Mouse (Mus musculus) lung, adult 18-20 months (tissue): ENCODE measurements around the gene 1700061G19Rik.

Experiments used
- DNase-seq, 2 experiments: peaks; one replicate each; pipeline ENCODE4 v3.0.0; 2022; ENCODE audit warnings: mixed read lengths in 2 of 2

1700061G19Rik gene

GRCm38 (mm10) chr17:56874936-56875651, at the start of gene 1700061G19Rik:
TSS of gene 1700061G19Rik (plus strand) at chr17:56875477.
- no peak for DNase-seq

- DNase-seq, result no peak
Observed at GRCm38 (mm10) chr17:56826718-56827117, 48.6 kb upstream of the 1700061G19Rik start.

GRCm38 (mm10) chr17:56829171-56829570, 46.1 kb upstream of the 1700061G19Rik start:
- no peak for DNase-seq

GRCm38 (mm10) chr17:56829795-56830194, 45.5 kb upstream of the 1700061G19Rik start:
- DNase-seq, result no peak

- peak in 1 of 2 experiments; percentile 39 for DNase-seq
Observed at GRCm38 (mm10) chr17:56830411-56831110, 44.7 kb upstream of the 1700061G19Rik start, which contains the start of gene Rfx2. TSS of gene Rfx2 (minus strand) at chr17:56831013.

DNA sequence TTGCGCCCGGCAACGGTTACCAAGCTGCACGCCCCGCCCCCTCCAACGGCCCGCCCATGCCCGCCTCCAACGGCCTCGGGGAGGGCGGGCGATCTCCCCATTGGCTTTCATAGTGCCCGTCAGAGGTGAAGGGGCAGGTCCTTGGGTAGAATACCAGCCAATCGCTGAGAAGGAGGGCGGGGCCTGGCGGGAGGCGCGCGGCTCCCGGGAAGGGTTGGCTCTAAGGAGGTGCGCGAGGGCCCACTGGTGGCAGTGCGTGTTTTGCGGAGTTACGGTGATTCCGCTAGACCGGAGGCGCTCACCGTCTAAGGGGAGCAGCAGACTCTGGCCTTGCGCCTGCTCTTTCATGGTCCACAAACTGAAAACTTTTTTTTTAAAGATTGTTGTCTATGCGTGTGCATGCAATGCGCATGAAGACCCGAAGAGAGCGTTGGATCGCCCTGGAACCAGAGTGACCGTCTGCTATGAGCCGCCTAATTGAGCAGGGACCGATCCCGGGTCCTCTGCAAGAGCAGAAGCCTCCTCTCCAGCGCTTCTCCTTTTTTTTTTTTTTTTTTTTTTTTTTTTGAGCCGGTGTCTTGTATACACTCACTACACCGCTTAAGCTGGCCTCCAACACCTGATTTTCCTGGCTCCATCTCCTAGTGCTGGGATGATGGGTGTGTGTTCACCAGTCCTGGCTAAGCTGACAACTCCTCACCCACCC, 44.0 kb upstream of the 1700061G19Rik start:
- peak; percentile 98 to 99 for DNase-seq

GRCm38 (mm10) chr17:56832918-56833317, 42.4 kb upstream of the 1700061G19Rik start:
- no peak for DNase-seq

DNA sequence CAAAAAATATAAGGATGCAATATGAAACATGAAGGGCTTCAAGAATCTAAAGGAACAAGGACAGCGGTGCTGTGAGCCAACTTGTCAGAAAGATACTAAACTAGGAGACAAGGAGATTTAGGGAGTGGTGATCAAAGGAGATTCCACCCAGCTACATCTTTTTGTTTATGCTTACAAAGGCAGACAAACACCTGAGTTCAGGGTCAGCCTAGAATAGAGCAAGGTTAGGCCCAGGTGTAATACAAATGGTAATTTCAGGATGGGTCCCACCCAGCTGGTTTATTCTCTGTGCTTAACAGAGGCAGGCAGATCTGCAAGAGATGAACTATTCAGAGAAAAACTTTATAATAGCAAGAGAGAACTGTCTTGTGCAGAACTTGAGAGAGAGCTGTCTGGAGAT, 41.9 kb upstream of the 1700061G19Rik start:
- DNase-seq, result no peak

- DNase-seq, result no peak
Observed at GRCm38 (mm10) chr17:56836336-56836735, 38.9 kb upstream of the 1700061G19Rik start.

DNA sequence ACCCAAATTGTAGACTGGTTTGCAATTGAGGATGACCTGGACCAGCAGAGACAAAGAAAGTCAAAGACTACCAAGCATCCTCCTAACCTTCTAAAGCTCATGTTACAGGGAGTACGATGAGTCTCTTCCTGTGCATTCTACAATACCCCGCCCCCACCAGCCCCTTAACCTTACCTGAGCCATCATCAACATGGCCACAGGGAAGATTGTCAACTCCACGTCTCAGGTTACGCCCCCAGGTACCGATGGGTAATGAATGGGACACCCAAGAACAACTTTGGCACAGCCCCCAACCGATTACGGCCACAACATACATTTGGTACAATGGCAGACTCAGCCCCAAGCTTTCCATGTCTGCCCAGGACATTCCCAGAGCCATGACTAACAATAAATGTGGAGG, 34.8 kb upstream of the 1700061G19Rik start:
- DNase-seq, result no peak

- no peak for DNase-seq
Observed at GRCm38 (mm10) chr17:56842173-56842572, 33.1 kb upstream of the 1700061G19Rik start.

GRCm38 (mm10) chr17:56843678-56844077, 31.6 kb upstream of the 1700061G19Rik start:
- DNase-seq, result no peak

- DNase-seq, result no peak
Observed at GRCm38 (mm10) chr17:56848785-56849184, 26.5 kb upstream of the 1700061G19Rik start.

- DNase-seq, result no peak
Observed at GRCm38 (mm10) chr17:56849710-56850109, 25.6 kb upstream of the 1700061G19Rik start.

GRCm38 (mm10) chr17:56851167-56851566, 24.1 kb upstream of the 1700061G19Rik start:
- DNase-seq, result no peak

DNA sequence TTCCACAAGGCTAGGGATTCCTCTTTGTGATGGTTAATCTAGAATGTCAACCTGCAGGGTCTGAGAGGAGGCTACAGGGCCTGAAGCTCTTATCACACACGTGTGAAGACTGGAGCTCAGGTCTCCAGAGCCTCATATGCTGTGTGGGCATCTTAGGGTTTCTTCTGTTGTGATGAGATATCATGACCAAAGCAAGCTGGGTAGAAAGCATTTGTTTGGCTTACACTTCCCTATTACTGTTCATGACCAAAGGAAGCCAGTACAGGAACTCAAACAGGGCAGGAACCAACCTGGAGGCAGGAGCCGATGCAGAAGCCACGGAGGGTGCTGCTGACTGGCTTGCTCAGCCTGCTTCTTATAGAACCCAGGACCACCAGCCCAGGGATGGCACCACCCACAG, 19.9 kb upstream of the 1700061G19Rik start:
- no peak for DNase-seq

GRCm38 (mm10) chr17:56858216-56858615, 17.1 kb upstream of the 1700061G19Rik start:
- DNase-seq, result peak; percentile 66 to 70

DNA sequence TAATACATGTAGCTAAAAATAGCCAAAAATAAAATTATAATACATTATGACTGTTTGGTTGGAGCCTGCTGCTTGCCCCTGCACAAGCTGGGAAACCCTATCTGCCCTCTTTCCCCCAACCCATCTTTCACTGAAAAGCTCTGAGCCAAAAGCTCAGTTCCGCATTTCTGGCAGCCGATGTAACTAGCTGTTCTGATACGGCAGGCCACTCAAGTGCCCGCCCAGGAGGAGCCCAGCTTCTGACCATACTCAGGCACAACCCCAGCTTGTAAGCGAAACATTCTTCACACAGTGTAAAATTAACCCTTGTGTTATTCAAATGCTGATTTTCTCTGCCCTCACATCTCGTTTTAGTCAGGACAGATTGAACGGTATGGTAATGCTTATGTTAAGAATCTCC, 16.4 kb upstream of the 1700061G19Rik start:
- DNase-seq, result peak in 1 of 2 experiments; percentile 17

DNA sequence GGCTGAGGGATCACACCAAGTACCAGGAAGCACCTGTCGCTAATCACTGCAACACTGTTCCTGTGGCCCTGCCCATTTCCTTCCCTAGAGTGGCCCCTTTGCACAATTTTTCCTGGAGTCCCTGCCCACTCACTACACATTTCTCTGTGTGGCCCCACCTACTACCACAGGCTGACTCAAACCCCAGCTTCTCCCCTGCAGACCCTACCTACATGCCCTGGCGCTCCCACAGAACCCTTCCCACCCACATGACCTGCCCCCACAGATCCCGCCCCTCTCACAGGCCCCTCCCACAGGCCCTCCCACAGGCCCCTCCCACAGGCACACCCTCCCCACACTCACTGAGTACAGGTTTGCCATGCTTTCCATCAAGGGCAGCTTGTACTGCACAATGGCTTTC, 14.1 kb upstream of the 1700061G19Rik start:
- peak; percentile 20 to 27 for DNase-seq

DNA sequence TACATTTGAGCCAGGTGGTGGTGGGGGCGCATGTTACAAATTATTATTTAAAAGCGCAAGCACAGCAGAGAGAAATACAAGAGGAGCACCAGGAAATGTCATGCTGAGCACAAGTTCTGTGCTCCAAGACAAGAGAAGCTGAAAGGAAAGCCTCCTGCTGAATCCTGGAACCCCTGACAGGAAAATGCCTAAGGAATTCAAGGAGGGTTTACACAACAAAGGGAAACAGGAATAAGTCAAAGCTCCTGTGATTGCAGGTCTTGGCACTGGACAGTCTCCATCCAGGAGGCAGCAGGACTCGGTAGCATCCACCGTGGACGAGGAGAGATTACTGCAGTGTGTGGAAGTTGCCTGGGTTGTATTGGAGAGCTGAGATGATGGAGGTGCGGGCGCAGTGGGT, 9.2 kb upstream of the 1700061G19Rik start:
- no peak for DNase-seq

GRCm38 (mm10) chr17:56869481-56869977, 5.7 kb upstream of the 1700061G19Rik start:
- no peak for DNase-seq

DNA sequence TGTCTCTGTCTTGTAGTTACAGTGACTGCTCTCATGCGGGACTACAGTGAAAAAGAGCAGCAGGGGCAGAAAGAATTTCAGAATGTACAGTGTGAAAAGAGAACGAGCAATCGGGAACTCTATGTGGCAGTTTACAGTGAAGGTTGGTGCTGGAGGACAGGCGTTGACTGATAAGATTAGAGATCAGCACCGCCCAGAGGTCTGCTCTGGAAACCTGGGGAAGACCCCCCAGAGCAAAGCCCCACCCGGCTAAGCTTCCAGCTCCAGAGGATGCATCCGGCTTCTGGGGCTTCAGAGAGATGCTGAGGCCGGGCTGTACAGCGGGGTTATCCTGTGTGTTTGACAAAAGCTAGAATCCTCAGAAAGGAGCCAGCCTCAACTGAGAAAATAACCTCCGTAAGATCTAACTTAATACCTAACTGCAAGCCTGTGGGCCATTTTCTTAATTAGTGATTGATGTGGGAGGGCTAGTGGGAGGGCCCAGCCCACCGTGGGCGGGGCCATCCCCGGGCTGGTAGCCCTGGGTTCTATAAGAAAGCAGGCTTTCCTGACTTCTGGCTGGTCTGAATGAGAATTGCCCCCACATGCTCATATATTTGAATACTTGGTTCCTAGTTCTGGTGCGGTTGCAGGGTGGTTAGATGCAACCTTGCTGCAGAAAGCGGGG, 4.9 kb upstream of the 1700061G19Rik start:
- no peak for DNase-seq

DNA sequence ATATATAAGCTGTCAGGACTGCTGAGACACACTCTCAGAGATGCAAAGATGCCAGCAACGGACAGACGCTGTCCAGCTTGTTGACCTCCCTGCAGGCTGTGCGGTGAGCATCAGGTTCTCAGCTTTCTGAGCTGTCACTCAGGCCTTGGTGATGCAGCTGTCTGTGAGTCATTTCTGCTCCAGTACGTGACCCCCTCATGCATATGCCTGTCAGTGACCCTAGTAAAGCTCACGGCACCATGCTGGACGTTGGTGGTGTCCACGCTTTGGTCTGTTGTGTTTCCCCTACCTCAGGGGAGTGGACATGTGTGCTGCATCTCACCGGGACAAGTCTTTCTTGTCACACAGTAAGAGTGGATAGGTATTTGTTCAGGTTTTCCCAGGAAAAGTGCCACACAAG, 3.5 kb upstream of the 1700061G19Rik start:
- no peak for DNase-seq
